Mouse (Mus musculus): ENCODE data around the gene Rbbp4. TPM values are rescaled to one million over a fixed set of nuclear protein-coding genes. Genes with fewer than 3 reads are reported as not detected.
"Not testable (repeated sequence)": the region's sequence is repeated elsewhere in the genome, so short reads cannot be mapped to it uniquely, and the experiment has no call there.

The Rbbp4 gene
- polyA plus RNA-seq, 1 experiment from 2014 or later, result 267 TPM

DNA sequence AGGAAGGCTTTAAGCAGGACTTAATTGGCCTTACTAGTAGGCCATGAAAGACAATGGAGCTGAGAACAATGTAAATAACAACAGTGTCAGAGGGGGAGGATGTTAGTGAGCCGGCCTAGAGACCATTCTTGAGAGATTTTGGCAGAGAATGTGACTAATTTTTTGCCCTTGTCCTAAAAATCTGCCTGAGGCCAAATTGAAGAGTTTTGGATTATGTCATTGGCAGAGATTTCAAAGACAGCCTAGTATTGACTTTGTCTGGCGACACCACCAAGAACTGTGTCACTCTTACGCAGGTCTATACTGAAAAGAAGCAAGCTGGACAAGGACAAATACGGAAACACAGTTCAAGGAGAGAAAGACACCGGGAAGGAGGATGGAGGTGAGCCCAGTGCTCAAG, 27.6 kb upstream of the Rbbp4 start:
- no peak for ATAC-seq
- Histone ChIP-seq H3K27ac (ENCODE audit: low read length) (no peak overlapping the region), H3K27me3 (ENCODE audit: control insufficient read depth, insufficient read depth, low read depth, low read length) (no peaks in the 10 kb centered on the region), H3K36me3 (ENCODE audit: control insufficient read depth, insufficient read depth, low read length) (peaks cover 7% of the 10 kb centered on the region), H3K4me1 (ENCODE audit: control insufficient read depth, insufficient read depth, low read length) (no peaks in the 10 kb centered on the region), H3K9me3 (replicated peaks; ENCODE audit: control insufficient read depth, low read length, poor library complexity, severe bottlenecking) (no peaks in the 10 kb centered on the region), H3K4me3 (ENCODE audit: low read depth, low read length) (no peak overlapping the region), H3K4me2 (ENCODE audit: low read length) (no peak overlapping the region), H3K9ac (ENCODE audit: low read depth, low read length) (no peak overlapping the region)
- WGBS, result 66% methylated on average over 5 of the region's 5 CpGs

DNA sequence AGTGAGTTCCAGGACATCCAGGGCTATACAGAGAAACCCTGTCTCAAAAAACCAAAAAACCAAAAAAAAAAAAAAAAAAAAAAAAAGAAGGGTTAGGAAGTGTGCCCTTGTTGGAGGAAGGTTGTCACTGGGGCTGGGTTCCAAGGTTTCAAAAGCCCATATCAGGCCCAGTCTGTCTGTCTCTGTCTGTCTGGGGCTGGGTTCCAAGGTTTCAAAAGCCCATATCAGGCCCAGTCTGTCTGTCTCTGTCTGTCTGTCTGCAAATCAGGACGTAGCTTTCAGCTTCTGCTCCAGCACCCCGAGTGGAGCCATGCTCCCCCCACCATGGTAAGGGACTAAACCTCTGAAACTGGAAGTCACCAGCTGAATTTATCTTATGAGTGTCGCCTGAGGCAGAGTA, 27.1 kb upstream of the Rbbp4 start:
- 87% methylated on average over 3 of the region's 3 CpGs for WGBS
- H3K27me3 ChIP-seq (ENCODE audit: control insufficient read depth, insufficient read depth, low read depth, low read length); H3K4me3 ChIP-seq (ENCODE audit: low read depth, low read length); H3K36me3 ChIP-seq (ENCODE audit: control insufficient read depth, insufficient read depth, low read length); H3K4me2 ChIP-seq (ENCODE audit: low read length); H3K9ac ChIP-seq (ENCODE audit: low read depth, low read length); H3K9me3 ChIP-seq (replicated peaks; ENCODE audit: control insufficient read depth, low read length, poor library complexity, severe bottlenecking); ATAC-seq; H3K27ac ChIP-seq (ENCODE audit: low read length); H3K4me1 ChIP-seq (ENCODE audit: control insufficient read depth, insufficient read depth, low read length): not testable (repeated sequence)

DNA sequence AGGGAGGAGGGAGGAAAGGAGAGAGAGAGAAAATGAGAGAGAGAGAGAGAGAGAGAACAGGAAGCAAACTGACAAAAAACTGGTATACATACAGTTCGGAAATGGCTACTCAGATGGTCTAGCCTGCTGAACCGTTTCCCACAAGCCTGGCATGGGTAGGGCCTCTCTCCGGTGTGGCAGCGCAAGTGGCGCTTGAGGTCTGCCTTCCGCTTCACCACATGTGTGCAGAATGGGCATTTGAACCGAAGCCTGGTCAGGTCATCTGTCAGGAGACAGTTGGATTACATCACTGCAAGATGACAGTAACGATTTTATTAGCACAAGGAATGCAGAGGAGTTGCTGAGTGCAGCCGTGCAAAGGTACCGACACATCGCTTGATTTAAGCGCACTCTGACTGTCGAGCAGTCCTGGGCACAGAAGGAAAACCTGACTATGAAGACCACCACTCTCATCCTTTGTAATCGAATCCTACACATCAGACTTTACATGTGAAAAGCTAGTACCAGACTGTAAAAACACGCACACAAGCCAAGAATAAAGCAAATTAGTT, 22.5 kb upstream of the Rbbp4 start:
- H3K4me2 ChIP-seq (ENCODE audit: low read length), result no peak overlapping the region
- H3K4me3 ChIP-seq (ENCODE audit: low read depth, low read length), result no peak overlapping the region
- no peak for ATAC-seq
- no peaks in the 10 kb centered on the region for H3K27me3 ChIP-seq (ENCODE audit: control insufficient read depth, insufficient read depth, low read depth, low read length)
- H3K36me3 ChIP-seq (ENCODE audit: control insufficient read depth, insufficient read depth, low read length), result peaks cover 12% of the 10 kb centered on the region
- H3K4me1 ChIP-seq (ENCODE audit: control insufficient read depth, insufficient read depth, low read length), result no peaks in the 10 kb centered on the region
- H3K9ac ChIP-seq (ENCODE audit: low read depth, low read length), result no peak overlapping the region
- no peak overlapping the region for H3K27ac ChIP-seq (ENCODE audit: low read length)
- WGBS, result 91% methylated on average over 15 of the region's 15 CpGs
- H3K9me3 ChIP-seq (replicated peaks; ENCODE audit: control insufficient read depth, low read length, poor library complexity, severe bottlenecking), result no peaks in the 10 kb centered on the region

DNA sequence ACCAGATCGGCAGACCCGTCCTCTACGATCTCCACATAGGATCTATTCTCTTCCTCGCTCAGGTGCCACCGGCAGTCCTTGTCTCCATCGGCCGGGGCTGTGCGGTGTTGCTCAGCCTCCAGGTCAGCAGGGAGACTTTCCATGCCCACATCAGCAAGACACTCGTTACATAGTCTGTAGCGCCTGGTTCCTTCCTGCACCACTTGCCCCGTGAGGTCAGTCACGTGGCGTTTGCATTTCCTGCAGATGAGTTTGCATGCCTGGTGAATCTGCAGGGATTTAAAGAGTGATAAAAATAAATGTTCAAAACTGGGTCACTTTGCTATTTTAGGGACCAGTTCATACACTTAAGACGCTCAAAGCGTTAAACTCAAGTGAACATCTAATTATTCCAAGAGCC, 19.1 kb upstream of the Rbbp4 start:
- Histone ChIP-seq H3K9ac (ENCODE audit: low read depth, low read length) (no peak overlapping the region), H3K9me3 (replicated peaks; ENCODE audit: control insufficient read depth, low read length, poor library complexity, severe bottlenecking) (no peaks in the 10 kb centered on the region), H3K4me2 (ENCODE audit: low read length) (no peak overlapping the region), H3K27ac (ENCODE audit: low read length) (no peak overlapping the region), H3K27me3 (ENCODE audit: control insufficient read depth, insufficient read depth, low read depth, low read length) (no peaks in the 10 kb centered on the region), H3K4me1 (ENCODE audit: control insufficient read depth, insufficient read depth, low read length) (no peaks in the 10 kb centered on the region), H3K36me3 (ENCODE audit: control insufficient read depth, insufficient read depth, low read length) (peaks cover 10% of the 10 kb centered on the region), H3K4me3 (ENCODE audit: low read depth, low read length) (no peak overlapping the region)
- ATAC-seq, result no peak
- 84% methylated on average over 15 of the region's 15 CpGs for WGBS

DNA sequence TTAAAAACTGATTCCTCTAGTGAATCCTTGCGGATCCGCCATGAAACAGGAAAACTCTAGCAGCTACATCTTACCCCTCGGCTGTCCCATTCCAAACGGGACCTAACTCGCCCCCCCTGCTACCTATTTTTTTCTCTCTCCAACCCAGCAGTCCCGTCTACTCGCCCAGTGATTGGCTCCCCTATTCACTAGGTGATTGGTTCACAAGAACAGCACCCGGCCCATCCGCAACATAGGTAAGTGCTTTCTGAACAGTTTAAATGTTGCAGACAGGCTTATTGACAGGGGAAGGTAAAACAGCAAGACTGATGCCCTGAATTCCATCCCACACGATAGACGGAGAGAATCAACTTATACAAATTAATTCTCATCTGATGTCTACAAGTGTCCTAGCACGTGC, 18.0 kb upstream of the Rbbp4 start:
- Histone ChIP-seq H3K27ac (ENCODE audit: low read length) (no peak overlapping the region), H3K4me2 (ENCODE audit: low read length) (no peak overlapping the region), H3K36me3 (ENCODE audit: control insufficient read depth, insufficient read depth, low read length) (peaks cover 7% of the 10 kb centered on the region), H3K27me3 (ENCODE audit: control insufficient read depth, insufficient read depth, low read depth, low read length) (no peaks in the 10 kb centered on the region), H3K4me3 (ENCODE audit: low read depth, low read length) (no peak overlapping the region), H3K9ac (ENCODE audit: low read depth, low read length) (no peak overlapping the region), H3K4me1 (ENCODE audit: control insufficient read depth, insufficient read depth, low read length) (no peaks in the 10 kb centered on the region), H3K9me3 (replicated peaks; ENCODE audit: control insufficient read depth, low read length, poor library complexity, severe bottlenecking) (no peaks in the 10 kb centered on the region)
- 90% methylated on average over 12 of the region's 12 CpGs for WGBS
- ATAC-seq, result no peak

DNA sequence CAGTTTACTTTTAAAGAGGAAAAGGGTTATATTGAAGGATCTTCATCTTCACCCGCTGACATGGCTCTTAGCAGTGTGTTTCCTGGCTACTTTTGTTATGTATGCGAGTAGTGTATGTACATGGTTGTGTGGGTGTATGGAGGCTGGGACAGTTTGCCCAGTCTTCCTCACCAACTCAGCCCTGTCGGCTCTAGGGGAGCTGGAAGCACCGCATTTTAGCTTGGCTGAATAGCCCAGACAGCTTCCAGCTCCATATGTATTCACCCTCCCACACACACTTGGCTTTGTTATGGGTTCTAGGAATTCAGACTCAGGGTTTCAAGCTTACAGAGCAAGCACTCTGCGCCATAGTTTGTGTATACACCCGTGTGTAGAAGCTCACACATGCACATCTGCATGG, 15.9 kb upstream of the Rbbp4 start:
- Histone ChIP-seq H3K27ac (ENCODE audit: low read length) (no peak overlapping the region), H3K27me3 (ENCODE audit: control insufficient read depth, insufficient read depth, low read depth, low read length) (no peaks in the 10 kb centered on the region), H3K9ac (ENCODE audit: low read depth, low read length) (no peak overlapping the region), H3K9me3 (replicated peaks; ENCODE audit: control insufficient read depth, low read length, poor library complexity, severe bottlenecking) (no peaks in the 10 kb centered on the region), H3K36me3 (ENCODE audit: control insufficient read depth, insufficient read depth, low read length) (peaks cover 5% of the 10 kb centered on the region), H3K4me1 (ENCODE audit: control insufficient read depth, insufficient read depth, low read length) (no peaks in the 10 kb centered on the region), H3K4me2 (ENCODE audit: low read length) (no peak overlapping the region), H3K4me3 (ENCODE audit: low read depth, low read length) (no peak overlapping the region)
- ATAC-seq, result no peak
- 73% methylated on average over 6 of the region's 6 CpGs for WGBS

DNA sequence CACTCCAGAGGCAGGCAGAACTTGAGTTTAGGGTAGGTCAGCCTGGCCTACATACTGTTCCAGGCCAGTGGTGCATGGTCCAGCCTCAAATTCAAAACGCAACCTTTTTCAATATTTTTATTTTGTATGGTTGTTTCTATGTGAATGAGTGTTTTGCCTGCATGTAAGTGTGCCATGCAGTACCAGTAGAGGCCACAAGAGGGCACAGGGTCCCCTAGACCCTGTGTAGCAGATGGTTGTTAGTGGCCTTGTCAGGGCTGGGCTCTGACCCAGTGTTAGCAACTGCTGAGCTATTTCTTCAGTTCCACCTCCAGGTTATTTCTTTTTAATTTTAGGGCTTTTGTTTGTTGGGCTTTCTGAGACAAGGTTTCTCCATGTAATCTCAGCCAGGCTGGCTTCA, 15.5 kb upstream of the Rbbp4 start:
- WGBS, result 3% methylated on average over 1 of the region's 1 CpGs
- H3K4me2 ChIP-seq (ENCODE audit: low read length), result no peak overlapping the region
- H3K27me3 ChIP-seq (ENCODE audit: control insufficient read depth, insufficient read depth, low read depth, low read length), result no peaks in the 10 kb centered on the region
- no peak overlapping the region for H3K9ac ChIP-seq (ENCODE audit: low read depth, low read length)
- H3K9me3 ChIP-seq (replicated peaks; ENCODE audit: control insufficient read depth, low read length, poor library complexity, severe bottlenecking), result no peaks in the 10 kb centered on the region
- no peak overlapping the region for H3K4me3 ChIP-seq (ENCODE audit: low read depth, low read length)
- peak; percentile 78 for ATAC-seq
- H3K36me3 ChIP-seq (ENCODE audit: control insufficient read depth, insufficient read depth, low read length), result peaks cover 5% of the 10 kb centered on the region
- no peak overlapping the region for H3K27ac ChIP-seq (ENCODE audit: low read length)
- no peaks in the 10 kb centered on the region for H3K4me1 ChIP-seq (ENCODE audit: control insufficient read depth, insufficient read depth, low read length)

DNA sequence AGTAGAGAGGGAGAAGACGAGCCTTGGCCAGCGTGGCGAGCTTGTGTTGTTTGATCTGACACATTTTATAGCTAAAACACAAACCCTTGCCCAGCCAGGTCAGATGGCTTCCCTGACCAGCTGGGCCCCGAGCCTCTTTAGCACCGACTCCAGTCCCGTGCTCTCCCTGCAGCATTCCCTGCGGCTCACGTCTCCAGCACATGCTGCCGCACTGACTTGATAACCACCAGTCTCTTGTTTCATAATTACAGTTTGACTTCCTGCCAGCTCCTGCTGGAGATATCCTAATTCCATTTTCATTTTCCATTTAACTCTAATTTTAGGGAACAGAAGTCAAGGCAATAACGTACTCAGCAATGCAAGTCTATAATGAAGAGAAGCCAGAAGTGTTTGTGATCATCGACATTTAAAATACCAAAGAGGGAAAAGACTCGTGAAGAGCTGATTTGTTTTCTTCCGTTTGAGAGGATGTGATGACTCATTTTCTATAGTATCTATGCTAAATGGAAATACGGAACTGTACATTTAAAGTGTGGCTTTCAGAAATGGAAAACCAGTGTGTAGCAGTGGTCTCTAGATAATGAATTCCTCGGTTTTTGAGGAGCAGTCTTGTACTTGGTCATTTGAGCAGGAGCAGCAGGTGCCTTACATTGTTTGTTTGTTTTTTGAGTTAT, 11.4 kb upstream of the Rbbp4 start:
- no peak for ATAC-seq
- no peak overlapping the region for H3K4me2 ChIP-seq (ENCODE audit: low read length)
- no peak overlapping the region for H3K4me3 ChIP-seq (ENCODE audit: low read depth, low read length)
- no peak overlapping the region for H3K27ac ChIP-seq (ENCODE audit: low read length)
- no peaks in the 10 kb centered on the region for H3K4me1 ChIP-seq (ENCODE audit: control insufficient read depth, insufficient read depth, low read length)
- no peak overlapping the region for H3K9ac ChIP-seq (ENCODE audit: low read depth, low read length)
- WGBS, result 91% methylated on average over 15 of the region's 15 CpGs
- H3K36me3 ChIP-seq (ENCODE audit: control insufficient read depth, insufficient read depth, low read length), result peaks cover 4% of the 10 kb centered on the region; the same call in 1 of the 2 replicates
- no peaks in the 10 kb centered on the region for H3K9me3 ChIP-seq (replicated peaks; ENCODE audit: control insufficient read depth, low read length, poor library complexity, severe bottlenecking)
- no peaks in the 10 kb centered on the region for H3K27me3 ChIP-seq (ENCODE audit: control insufficient read depth, insufficient read depth, low read depth, low read length)

DNA sequence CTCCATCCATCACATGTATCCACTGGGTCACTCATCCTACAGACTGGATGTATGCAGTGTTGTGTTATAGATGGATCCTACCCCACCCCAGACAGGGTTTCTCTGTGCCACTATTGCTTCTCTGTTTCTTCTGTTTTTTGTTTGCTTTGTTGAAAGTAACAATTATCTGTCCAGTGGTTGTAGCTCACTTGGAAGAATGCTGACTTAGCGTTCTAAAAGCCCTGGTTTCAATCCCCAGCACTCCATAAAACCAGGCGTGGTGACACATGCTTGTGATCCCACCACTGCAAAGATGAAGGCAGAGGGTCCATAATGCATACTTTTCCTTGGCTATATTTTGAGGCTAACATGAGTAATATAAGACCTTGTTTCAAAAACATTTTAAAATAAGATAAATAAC, 7.5 kb upstream of the Rbbp4 start:
- Histone ChIP-seq H3K27ac (ENCODE audit: low read length) (no peak overlapping the region), H3K27me3 (ENCODE audit: control insufficient read depth, insufficient read depth, low read depth, low read length) (no peaks in the 10 kb centered on the region), H3K9ac (ENCODE audit: low read depth, low read length) (no peak overlapping the region), H3K36me3 (ENCODE audit: control insufficient read depth, insufficient read depth, low read length) (peaks cover 4% of the 10 kb centered on the region; the same call in 1 of the 2 replicates), H3K4me2 (ENCODE audit: low read length) (no peak overlapping the region), H3K4me1 (ENCODE audit: control insufficient read depth, insufficient read depth, low read length) (no peaks in the 10 kb centered on the region), H3K9me3 (replicated peaks; ENCODE audit: control insufficient read depth, low read length, poor library complexity, severe bottlenecking) (no peaks in the 10 kb centered on the region), H3K4me3 (ENCODE audit: low read depth, low read length) (no peak overlapping the region)
- no peak for ATAC-seq
- 91% methylated on average over 2 of the region's 2 CpGs for WGBS

All from midbrain, embryonic 16.5 days (tissue).